Mouse (Mus musculus) lung, embryonic 16.5 days (tissue): ENCODE measurements around the gene Bcan. TPM values are rescaled to one million over a fixed set of nuclear protein-coding genes. Genes with fewer than 3 reads are reported as not detected.
A peak's percentile ranks its signal among the peaks of the same experiment; 100 is the strongest.

Source experiments
- ATAC-seq: fragments of 200-750 bp; cut with Nextera tagmentation; 2 replicates; pipeline ENCODE4 v1.8.0; 2017; ENCODE audit warnings: low read depth, mild to moderate bottlenecking, moderate library complexity
- H3K27ac ChIP-seq: fragments of 300-500 bp; sonication (generic); 2 replicates; pipeline ENCODE4 v1.5.1; 2014; ENCODE audit warnings: mild to moderate bottlenecking, control low read depth, low read length
- H3K27me3 ChIP-seq: fragments of 300-500 bp; sonication (generic); 2 replicates; pipeline ENCODE4 v1.6.1; 2014; ENCODE audit warnings: low read depth, low read length, mixed read lengths; ENCODE audit not compliant: control insufficient read depth, insufficient read depth
- H3K36me3 ChIP-seq: fragments of 300-500 bp; sonication (generic); 2 replicates; pipeline ENCODE4 v1.6.1; 2014; ENCODE audit warnings: low read length; ENCODE audit not compliant: control insufficient read depth, insufficient read depth
- H3K4me1 ChIP-seq: fragments of 300-500 bp; sonication (generic); replicated peaks from 2 replicates; pipeline ENCODE4 v1.6.1; 2014; ENCODE audit warnings: low read length, mixed read lengths; ENCODE audit not compliant: control insufficient read depth, insufficient read depth
- H3K4me2 ChIP-seq: fragments of 300-500 bp; sonication (generic); 2 replicates; pipeline ENCODE4 v1.6.1; 2014; ENCODE audit warnings: low read depth, low read length, control low read depth
- H3K4me3 ChIP-seq: fragments of 300-500 bp; sonication (generic); 2 replicates; pipeline ENCODE4 v1.5.1; 2014; ENCODE audit warnings: mild to moderate bottlenecking, low read length, control low read depth
- H3K9ac ChIP-seq: fragments of 300-500 bp; sonication (generic); 2 replicates; pipeline ENCODE4 v1.6.1; 2014; ENCODE audit warnings: low read length, control low read depth
- H3K9me3 ChIP-seq: fragments of 300-500 bp; sonication (generic); 2 replicates; pipeline ENCODE4 v1.6.1; 2016; ENCODE audit warnings: low read length; ENCODE audit not compliant: control insufficient read depth
- WGBS: fragments of 180-500 bp; shearing (Covaris S2); extraction: QIAGEN DNeasy Blood & Tissue Kit; methylation state at CpG from one replicate; pipeline ENCODE4 v1.1.7; 2014; 5-methylcytosine and 5-hydroxymethylcytosine counted together
- polyA plus RNA-seq: library from polyadenylated mRNA; unstranded; fragments of >200 nt; fragmentation: Nextera tagmentation; extraction: Ambion mirVana; gene quantifications from 2 replicates; pipeline ENCODE4 v1.2.1, GENCODE M21; 2015

Bcan gene
- polyA plus RNA-seq, 1 experiment from 2014 or later: 0.44 TPM

- no peak overlapping the region for H3K4me3 ChIP-seq
- 21% methylated on average over 16 of the region's 16 CpGs for WGBS
- peaks cover 41% of the 10 kb centered on the region for H3K4me1 ChIP-seq
- no peak overlapping the region for H3K27ac ChIP-seq
- H3K9me3 ChIP-seq: no peaks in the 10 kb centered on the region
- H3K9ac ChIP-seq: no peak overlapping the region
- no peaks in the 10 kb centered on the region for H3K36me3 ChIP-seq
- peaks cover 9% of the 10 kb centered on the region for H3K27me3 ChIP-seq
- ATAC-seq: no peak
- peak overlapping the region; percentile 63; the same call in 1 of the 2 replicates for H3K4me2 ChIP-seq
Measured at GRCm38 (mm10) chr3:87949266-87949954, 50.6 kb downstream of the Bcan start.

- H3K27ac ChIP-seq: no peak within 1 kb of the TSS
- H3K4me1 ChIP-seq: peaks cover 41% of the 10 kb centered on the region
- H3K9ac ChIP-seq: peak within 1 kb of the TSS; percentile 38
- peaks cover 9% of the 10 kb centered on the region for H3K27me3 ChIP-seq
- no peaks in the 10 kb centered on the region for H3K36me3 ChIP-seq
- peak within 1 kb of the TSS; percentile 63 for H3K4me2 ChIP-seq
- H3K4me3 ChIP-seq: peak within 1 kb of the TSS; percentile 24
- 5% methylated on average over 35 of the region's 35 CpGs for WGBS
- no peak for ATAC-seq
- no peaks in the 10 kb centered on the region for H3K9me3 ChIP-seq
Measured at GRCm38 (mm10) chr3:87948378-87949265, 51.4 kb downstream of the Bcan start, which contains the start of gene Crabp2. Gene Crabp2, plus strand, starts transcription at chr3:87948666.

GRCm38 (mm10) chr3:87947811-87948199, 52.2 kb downstream of the Bcan start:
- no peak overlapping the region for H3K27ac ChIP-seq

GRCm38 (mm10) chr3:87947056-87947810, 52.8 kb downstream of the Bcan start:
- Histone ChIP-seq H3K4me2 (peak overlapping the region; percentile 63), H3K4me1 (peaks cover 38% of the 10 kb centered on the region), H3K36me3 (peaks cover 5% of the 10 kb centered on the region), H3K27me3 (peaks cover 9% of the 10 kb centered on the region), H3K9ac (peak overlapping the region; percentile 38), H3K27ac (no peak overlapping the region), H3K4me3 (peak overlapping the region; percentile 24), H3K9me3 (no peaks in the 10 kb centered on the region)
- ATAC-seq: no peak
- 7% methylated on average over 26 of the region's 26 CpGs for WGBS

More at GRCm38 (mm10) chr3:87947811-87948199, 52.2 kb downstream of the Bcan start:
- H3K9me3 ChIP-seq: no peaks in the 10 kb centered on the region
- peaks cover 9% of the 10 kb centered on the region for H3K27me3 ChIP-seq
- H3K9ac ChIP-seq: peak overlapping the region; percentile 38
- peaks cover 40% of the 10 kb centered on the region for H3K4me1 ChIP-seq
- peak overlapping the region; percentile 63 for H3K4me2 ChIP-seq
- 2% methylated on average over 17 of the region's 17 CpGs for WGBS
- ATAC-seq: no peak
- no peaks in the 10 kb centered on the region for H3K36me3 ChIP-seq
- peak overlapping the region; percentile 24 for H3K4me3 ChIP-seq

- no peak overlapping the region for H3K27ac ChIP-seq
- H3K36me3 ChIP-seq: peaks cover 11% of the 10 kb centered on the region
- 18% methylated on average over 1 of the region's 1 CpGs for WGBS
- no peak overlapping the region for H3K4me3 ChIP-seq
- no peak overlapping the region for H3K9ac ChIP-seq
- H3K4me1 ChIP-seq: peaks cover 32% of the 10 kb centered on the region
- no peaks in the 10 kb centered on the region for H3K9me3 ChIP-seq
- peaks cover 9% of the 10 kb centered on the region for H3K27me3 ChIP-seq
- ATAC-seq: no peak
- no peak overlapping the region for H3K4me2 ChIP-seq
Measured at GRCm38 (mm10) chr3:87946541-87946860, 53.5 kb downstream of the Bcan start.

GRCm38 (mm10) chr3:87945781-87946540, 54.1 kb downstream of the Bcan start:
- H3K4me3 ChIP-seq: no peak overlapping the region
- no peak overlapping the region for H3K27ac ChIP-seq
- peaks cover 9% of the 10 kb centered on the region for H3K27me3 ChIP-seq
- peaks cover 17% of the 10 kb centered on the region for H3K36me3 ChIP-seq
- no peak for ATAC-seq
- 43% methylated on average over 12 of the region's 12 CpGs for WGBS
- peaks cover 32% of the 10 kb centered on the region for H3K4me1 ChIP-seq
- no peak overlapping the region for H3K9ac ChIP-seq
- H3K9me3 ChIP-seq: no peaks in the 10 kb centered on the region
- H3K4me2 ChIP-seq: no peak overlapping the region

GRCm38 (mm10) chr3:87944838-87945600, 55.0 kb downstream of the Bcan start:
- H3K9ac ChIP-seq: no peak overlapping the region

GRCm38 (mm10) chr3:87943586-87943985, 56.4 kb downstream of the Bcan start:
- Histone ChIP-seq H3K4me2 (no peak overlapping the region), H3K9ac (no peak overlapping the region), H3K27ac (no peak overlapping the region), H3K27me3 (peaks cover 9% of the 10 kb centered on the region), H3K4me1 (peaks cover 19% of the 10 kb centered on the region), H3K9me3 (no peaks in the 10 kb centered on the region), H3K4me3 (no peak overlapping the region), H3K36me3 (peaks cover 37% of the 10 kb centered on the region)
- WGBS: 63% methylated on average over 7 of the region's 7 CpGs
- no peak for ATAC-seq

More at GRCm38 (mm10) chr3:87944838-87945600, 55.0 kb downstream of the Bcan start:
- Histone ChIP-seq H3K4me1 (peaks cover 27% of the 10 kb centered on the region), H3K27me3 (peaks cover 9% of the 10 kb centered on the region), H3K9me3 (no peaks in the 10 kb centered on the region), H3K4me2 (no peak overlapping the region), H3K4me3 (no peak overlapping the region), H3K36me3 (peaks cover 25% of the 10 kb centered on the region), H3K27ac (no peak overlapping the region)
- 36% methylated on average over 3 of the region's 4 CpGs for WGBS
- peak; percentile 50 for ATAC-seq
